Mouse (Mus musculus) MEL (cell line): ENCODE data around the gene 2300002M23Rik. TPM values are rescaled to one million over a fixed set of nuclear protein-coding genes. Genes with fewer than 3 reads are reported as not detected.

Experiments
- DNase-seq: peaks from one replicate; pipeline ENCODE4 v3.0.0; 2011; ENCODE audit warnings: low read depth, low spot score
- H3K27ac ChIP-seq: 2 replicates; pipeline ENCODE4 v1.5.1; 2012; ENCODE audit warnings: low read depth, mild to moderate bottlenecking, control low read depth, low read length, moderate library complexity; ENCODE audit not compliant: control insufficient read depth
- H3K27me3 ChIP-seq, 2 experiments: fragments of 150-350 bp in 1 of 2; sonication (generic) in 1 of 2; 2 replicates each; pipeline ENCODE4 v1.6.1; 2012; ENCODE audit warnings: low read length in 2 of 2, mild to moderate bottlenecking in 2 of 2, improper control_type of control experiment in 1 of 2, moderate library complexity in 1 of 2; ENCODE audit not compliant: insufficient read depth in 2 of 2, control insufficient read depth in 1 of 2
- H3K36me3 ChIP-seq, 2 experiments: 2 replicates each; pipeline ENCODE4 v1.6.1; 2012 to 2014; ENCODE audit warnings: low read length in 2 of 2, improper control_type of control experiment in 1 of 2, inconsistent platforms in 1 of 2, mild to moderate bottlenecking in 1 of 2; ENCODE audit not compliant: insufficient read depth in 2 of 2, control insufficient read depth in 1 of 2
- H3K4me1 ChIP-seq, 2 experiments: fragments of 150-350 bp in 1 of 2; sonication (generic) in 1 of 2; 2 replicates each; pipeline ENCODE4 v1.6.1; 2012; ENCODE audit warnings: low read length in 2 of 2, improper control_type of control experiment in 1 of 2, mild to moderate bottlenecking in 1 of 2; ENCODE audit not compliant: insufficient read depth in 2 of 2, control insufficient read depth in 1 of 2
- H3K4me3 ChIP-seq, 2 experiments: fragments of 150-350 bp in 1 of 2; sonication (generic) in 1 of 2; 2 replicates each; pipeline ENCODE4 v1.5.1; 2012; ENCODE audit warnings: low read depth in 2 of 2, low read length in 2 of 2, mild to moderate bottlenecking in 2 of 2, moderate library complexity in 2 of 2, control low read depth in 1 of 2, improper control_type of control experiment in 1 of 2; ENCODE audit not compliant: control insufficient read depth in 1 of 2, insufficient read depth in 1 of 2
- H3K79me2 ChIP-seq: 2 replicates; pipeline ENCODE4 v1.6.1; 2012; ENCODE audit warnings: mild to moderate bottlenecking, low read length, moderate library complexity; ENCODE audit not compliant: control insufficient read depth, poor library complexity, insufficient read depth
- H3K9ac ChIP-seq: 2 replicates; pipeline ENCODE4 v1.6.1; 2012; ENCODE audit warnings: low read depth, mild to moderate bottlenecking, control low read depth, low read length, moderate library complexity; ENCODE audit not compliant: control insufficient read depth, poor library complexity, severe bottlenecking
- H3K9me3 ChIP-seq: fragments of 150-350 bp; sonication (generic); replicated peaks from 2 replicates; pipeline ENCODE4 v1.6.1; 2012; ENCODE audit warnings: mild to moderate bottlenecking, low read length, improper control_type of control experiment, moderate library complexity; ENCODE audit not compliant: insufficient read depth
- BHLHE40 ChIP-seq: IDR thresholded peaks from 2 replicates; pipeline ENCODE4 v1.6.1; 2012; ENCODE audit warnings: low read depth, mild to moderate bottlenecking, inconsistent platforms, low read length, improper control_type of control experiment, borderline replicate concordance
- CHD1 ChIP-seq: IDR thresholded peaks from 2 replicates; pipeline ENCODE4 v1.6.1; 2012; ENCODE audit warnings: low read depth, mild to moderate bottlenecking, inconsistent platforms, low read length, improper control_type of control experiment
- CHD2 ChIP-seq: IDR thresholded peaks from 2 replicates; pipeline ENCODE4 v1.6.1; 2011; ENCODE audit warnings: low read length, improper control_type of control experiment
- CTCF ChIP-seq, 3 experiments: IDR thresholded peaks in 2 of 3; conservative IDR thresholded peaks in 1 of 3; 2 replicates each; pipeline ENCODE4 v1.5.1; 2011 to 2012; ENCODE audit warnings: low read length in 3 of 3, low read depth in 2 of 3, mild to moderate bottlenecking in 2 of 3, improper control_type of control experiment in 1 of 3, inconsistent platforms in 1 of 3, mixed read lengths in 1 of 3, moderate library complexity in 1 of 3; ENCODE audit not compliant: control insufficient read depth in 1 of 3, insufficient read depth in 1 of 3, poor library complexity in 1 of 3, severe bottlenecking in 1 of 3
- ELF1 ChIP-seq: IDR thresholded peaks from 2 replicates; pipeline ENCODE4 v1.6.1; 2014; ENCODE audit warnings: low read depth, mild to moderate bottlenecking, inconsistent platforms, low read length, improper control_type of control experiment, moderate library complexity
- GATA1 ChIP-seq: IDR thresholded peaks from 2 replicates; pipeline ENCODE4 v1.6.1; 2011; ENCODE audit warnings: low read depth, low read length, improper control_type of control experiment
- JUND ChIP-seq: IDR thresholded peaks from 2 replicates; pipeline ENCODE4 v1.6.1; 2011; ENCODE audit warnings: low read depth, mild to moderate bottlenecking, improper control_type of control experiment, low read length
- KAT2A ChIP-seq: conservative IDR thresholded peaks from 2 replicates; pipeline ENCODE4 v1.6.1; 2012; ENCODE audit warnings: low read depth, low read length, improper control_type of control experiment, inconsistent platforms
- MAX ChIP-seq: IDR thresholded peaks from 2 replicates; pipeline ENCODE4 v1.6.1; 2011; ENCODE audit warnings: low read length, improper control_type of control experiment
- MAZ ChIP-seq: IDR thresholded peaks from 2 replicates; pipeline ENCODE4 v1.6.1; 2012; ENCODE audit warnings: low read depth, mild to moderate bottlenecking, inconsistent platforms, low read length, improper control_type of control experiment
- MXI1 ChIP-seq: IDR thresholded peaks from 2 replicates; pipeline ENCODE4 v1.6.1; 2011; ENCODE audit warnings: mild to moderate bottlenecking, low read depth, low read length, improper control_type of control experiment
- MYC ChIP-seq: IDR thresholded peaks from 2 replicates; pipeline ENCODE4 v1.6.1; 2011; ENCODE audit warnings: low read depth, mild to moderate bottlenecking, low read length, improper control_type of control experiment, moderate library complexity
- NELFE ChIP-seq: IDR thresholded peaks from 2 replicates; pipeline ENCODE4 v1.6.1; 2011; ENCODE audit warnings: low read depth, low read length, improper control_type of control experiment
- NRF1 ChIP-seq: IDR thresholded peaks from 2 replicates; pipeline ENCODE4 v1.6.1; 2014; ENCODE audit warnings: low read depth, mild to moderate bottlenecking, inconsistent platforms, low read length, improper control_type of control experiment, moderate library complexity; ENCODE audit not compliant: poor library complexity, insufficient read depth, severe bottlenecking
- POLR2AphosphoS2 ChIP-seq: IDR thresholded peaks from 2 replicates; pipeline ENCODE4 v1.6.1; 2011; ENCODE audit warnings: low read length, improper control_type of control experiment
- POLR2AphosphoS5 ChIP-seq: IDR thresholded peaks from 2 replicates; pipeline ENCODE4 v1.6.1; 2012; ENCODE audit warnings: low read depth, borderline replicate concordance, mild to moderate bottlenecking, inconsistent platforms, low read length, moderate library complexity, mixed read lengths
- RCOR1 ChIP-seq: IDR thresholded peaks from 2 replicates; pipeline ENCODE4 v1.6.1; 2012; ENCODE audit warnings: low read depth, mild to moderate bottlenecking, inconsistent platforms, low read length, improper control_type of control experiment
- SMC3 ChIP-seq: IDR thresholded peaks from 2 replicates; pipeline ENCODE4 v1.6.1; 2011; ENCODE audit warnings: low read depth, low read length, improper control_type of control experiment
- UBTF ChIP-seq: IDR thresholded peaks from 2 replicates; pipeline ENCODE4 v1.6.1; 2012; ENCODE audit warnings: low read depth, mild to moderate bottlenecking, inconsistent platforms, low read length, improper control_type of control experiment, moderate library complexity, borderline replicate concordance; ENCODE audit not compliant: insufficient read depth
- USF1 ChIP-seq: IDR thresholded peaks from 2 replicates; pipeline ENCODE4 v1.6.1; 2014; ENCODE audit warnings: low read depth, mild to moderate bottlenecking, inconsistent platforms, low read length, improper control_type of control experiment, moderate library complexity
- ZC3H11A ChIP-seq: IDR thresholded peaks from 2 replicates; pipeline ENCODE4 v1.6.1; 2012; ENCODE audit warnings: low read depth, mild to moderate bottlenecking, inconsistent platforms, low read length, improper control_type of control experiment
- ZKSCAN1 ChIP-seq: IDR thresholded peaks from 2 replicates; pipeline ENCODE4 v1.6.1; 2012; ENCODE audit warnings: low read depth, mild to moderate bottlenecking, inconsistent platforms, low read length, improper control_type of control experiment, moderate library complexity
- ZMIZ1 ChIP-seq: IDR thresholded peaks from 2 replicates; pipeline ENCODE4 v1.6.1; 2012; ENCODE audit warnings: low read depth, mild to moderate bottlenecking, inconsistent platforms, low read length, improper control_type of control experiment, moderate library complexity
- polyA plus RNA-seq, 2 experiments: library from polyadenylated mRNA; stranded (reverse) in 1 of 2; unstranded in 1 of 2; fragments of >175 nt in 1 of 2; fragments of >200 nt in 1 of 2; gene quantifications; 2 replicates each; pipeline versions ENCODE4 v1.2.1 to v1.2.4; 2012; ENCODE audit warnings: low replicate concordance in 2 of 2, low read depth in 1 of 2; ENCODE audit not compliant: insufficient read length in 2 of 2, insufficient read depth in 1 of 2, missing spikeins in 1 of 2
- total RNA-seq: library from RNA; depleted of rRNA; stranded (reverse); fragments of 300-350 nt; gene quantifications from 2 replicates; pipeline ENCODE4 v1.2.3, GENCODE M21; 2012

Gene 2300002M23Rik
- total and polyA plus RNA-seq, 3 experiments, result not detected

GRCm38 (mm10) chr17:35550143-35550494, 17.1 kb upstream of the 2300002M23Rik start:
- no peak for TF ChIP-seq MXI1
- no peak for TF ChIP-seq POLR2AphosphoS5
- TF ChIP-seq ELF1, result no peak
- peak in 2 of 3 experiments; percentile 18 to 27; a peak in 3 of 6 replicates for TF ChIP-seq CTCF (IDR thresholded peaks at IDR 0.05 in 2 of 3, conservative IDR thresholded peaks at IDR 0.05 in 1 of 3; ENCODE audit: control insufficient read depth in 1 of 3, insufficient read depth in 1 of 3, low read depth in 2 of 3, low read length in 3 of 3, poor library complexity in 1 of 3, severe bottlenecking in 1 of 3)
- TF ChIP-seq, all 39 proteins: peak for 1
- no peaks in the 10 kb centered on the region for H3K79me2 ChIP-seq
- H3K9me3 ChIP-seq, result no peaks in the 10 kb centered on the region
- H3K4me1 ChIP-seq, result no peaks in the 10 kb centered on the region
- H3K36me3 ChIP-seq, result no peaks in the 10 kb centered on the region
- no peaks in the 10 kb centered on the region for H3K27me3 ChIP-seq
- H3K9ac ChIP-seq, result no peak overlapping the region
- no peak overlapping the region for H3K27ac ChIP-seq
- DNase-seq, result no peak
- no peak overlapping the region for H3K4me3 ChIP-seq

DNA sequence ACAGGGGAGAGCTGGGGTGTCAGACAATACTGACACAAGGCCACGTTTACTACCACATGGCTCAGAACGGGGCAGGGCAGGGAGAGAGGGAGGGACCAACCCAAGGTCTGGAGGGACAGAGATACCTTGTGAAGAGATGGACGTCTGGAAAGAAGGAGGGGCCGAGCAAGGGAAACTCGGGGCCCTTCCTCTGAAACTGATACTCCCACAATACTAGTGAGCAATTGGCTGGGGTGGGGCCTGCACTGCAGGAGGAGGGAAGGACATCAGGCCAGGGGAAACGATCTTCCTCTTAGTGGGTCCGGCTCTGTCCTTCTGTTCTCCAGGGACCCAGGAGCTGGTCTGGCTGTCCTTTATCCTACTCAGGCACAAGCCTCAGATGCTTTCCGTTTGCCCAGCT, 16.4 kb upstream of the 2300002M23Rik start:
- no peaks in the 10 kb centered on the region for H3K27me3 ChIP-seq
- H3K79me2 ChIP-seq, result no peaks in the 10 kb centered on the region
- TF ChIP-seq NELFE (no peak), MYC (no peak), ELF1 (no peak), UBTF (no peak), JUND (no peak), ZKSCAN1 (no peak), POLR2AphosphoS2 (no peak), RCOR1 (no peak), ZC3H11A (no peak), CHD1 (no peak), KAT2A (no peak), USF1 (no peak), MAZ (no peak), BHLHE40 (no peak), NRF1 (no peak), ZMIZ1 (no peak), SMC3 (no peak), GATA1 (no peak), MAX (no peak), CHD2 (no peak)
- H3K9ac ChIP-seq, result no peak overlapping the region
- no peak overlapping the region for H3K4me3 ChIP-seq
- H3K9me3 ChIP-seq, result no peaks in the 10 kb centered on the region
- no peaks in the 10 kb centered on the region for H3K36me3 ChIP-seq
- no peak overlapping the region for H3K27ac ChIP-seq
- H3K4me1 ChIP-seq, result no peaks in the 10 kb centered on the region
- no peak for DNase-seq
